Mouse (Mus musculus) kidney, embryonic 15.5 days (tissue): ENCODE measurements around the gene Rtn3. TPM values are rescaled to one million over a fixed set of nuclear protein-coding genes. Genes with fewer than 3 reads are reported as not detected.
A peak's percentile ranks its signal among the peaks of the same experiment; 100 is the strongest.
"Not testable (repeated sequence)": the region's sequence is repeated elsewhere in the genome, so short reads cannot be mapped to it uniquely, and the experiment has no call there.

Experiments used
- ATAC-seq: fragments of 200-750 bp; cut with Nextera tagmentation; replicated peaks from 2 replicates; pipeline ENCODE4 v1.8.0; 2017; ENCODE audit warnings: moderate TSS enrichment; ENCODE audit not compliant: low FRiP score
- H3K27ac ChIP-seq: fragments of 300-500 bp; sonication (generic); 2 replicates; pipeline ENCODE4 v1.5.1; 2015; ENCODE audit warnings: mild to moderate bottlenecking, inconsistent platforms
- H3K27me3 ChIP-seq: fragments of 300-500 bp; sonication (generic); 2 replicates; pipeline ENCODE4 v1.6.1; 2015; ENCODE audit warnings: inconsistent platforms
- H3K36me3 ChIP-seq: fragments of 300-500 bp; sonication (generic); 2 replicates; pipeline ENCODE4 v1.6.1; 2015; ENCODE audit warnings: inconsistent platforms
- H3K4me1 ChIP-seq: fragments of 300-500 bp; sonication (generic); 2 replicates; pipeline ENCODE4 v1.6.1; 2015; ENCODE audit warnings: inconsistent platforms
- H3K4me2 ChIP-seq: fragments of 300-500 bp; sonication (generic); 2 replicates; pipeline ENCODE4 v1.6.1; 2015; ENCODE audit warnings: moderate library complexity, mild to moderate bottlenecking, inconsistent platforms
- H3K4me3 ChIP-seq: fragments of 300-500 bp; sonication (generic); replicated peaks from 2 replicates; pipeline ENCODE4 v1.5.1; 2015; ENCODE audit warnings: mild to moderate bottlenecking, inconsistent platforms
- H3K9ac ChIP-seq: fragments of 300-500 bp; sonication (generic); 2 replicates; pipeline ENCODE4 v1.6.1; 2015; ENCODE audit warnings: mild to moderate bottlenecking, inconsistent platforms
- H3K9me3 ChIP-seq: fragments of 300-500 bp; sonication (generic); replicated peaks from 2 replicates; pipeline ENCODE4 v1.6.1; 2016; ENCODE audit warnings: inconsistent platforms
- WGBS: fragments of 180-500 bp; shearing (Covaris S2); methylation state at CpG from one replicate; pipeline ENCODE4 v1.1.7; 2015; ENCODE audit warnings: mixed read lengths; 5-methylcytosine and 5-hydroxymethylcytosine counted together
- polyA plus RNA-seq: library from polyadenylated mRNA; unstranded; fragments of >200 nt; fragmentation: Nextera tagmentation; extraction: Ambion mirVana; gene quantifications from 2 replicates; pipeline ENCODE4 v1.2.1, GENCODE M21; 2015

Rtn3 gene
- polyA plus RNA-seq, 1 experiment from 2014 or later = 157 TPM

DNA sequence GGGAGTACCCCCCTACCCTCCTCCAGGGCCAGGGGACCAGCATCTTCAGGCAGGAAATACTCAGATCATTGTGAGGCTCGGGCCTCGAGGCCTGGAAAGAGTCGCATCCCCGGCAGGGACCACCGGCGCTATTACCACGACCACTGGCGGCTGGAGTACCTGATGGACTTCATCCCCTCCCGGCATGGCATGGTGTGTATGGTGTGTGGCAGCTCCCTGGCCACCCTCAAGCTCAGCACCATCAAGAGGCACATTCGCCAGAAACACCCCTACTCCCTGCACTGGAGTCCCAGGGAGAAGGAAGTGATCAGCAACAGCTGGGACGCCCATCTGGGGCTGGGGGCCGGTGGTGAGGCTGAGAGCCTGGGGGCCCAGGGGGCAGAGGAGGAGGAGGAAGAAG is 63.0 kb downstream of the Rtn3 start:
- Histone ChIP-seq H3K4me1 (peaks cover 84% of the 10 kb centered on the region), H3K9ac (0 out of 2 replicates have a peak overlapping the region, but pooled peaks have one; percentile 5)

DNA sequence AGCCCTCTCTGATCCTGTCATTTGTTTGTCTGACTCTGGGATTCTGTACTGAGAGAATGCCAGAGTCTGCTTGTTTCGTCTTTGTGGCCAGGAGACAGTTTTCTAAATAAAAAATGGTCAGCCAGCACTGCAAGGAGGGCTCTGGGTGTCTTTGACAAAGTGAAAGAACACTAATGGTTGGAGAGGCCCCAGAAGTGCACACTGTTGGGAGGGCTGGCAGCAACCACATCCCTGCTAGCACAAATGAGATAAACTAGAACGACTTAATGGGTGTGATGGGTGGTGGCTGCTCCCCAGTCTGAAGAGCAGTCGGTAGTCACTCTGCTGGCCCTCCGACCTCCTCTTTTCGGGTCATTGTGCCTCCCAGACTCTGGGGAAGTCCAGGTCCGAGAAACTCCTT is 63.9 kb downstream of the Rtn3 start:
- no peaks in the 10 kb centered on the region for H3K27me3 ChIP-seq
- 23% methylated on average over 6 of the region's 6 CpGs for WGBS
- peak overlapping the region; percentile 81 for H3K4me3 ChIP-seq
- H3K9ac ChIP-seq = peak overlapping the region; percentile 99
- peaks cover 40% of the 10 kb centered on the region for H3K36me3 ChIP-seq
- H3K27ac ChIP-seq = 0 out of 2 replicates have a peak overlapping the region, but pooled peaks have one; percentile 6
- H3K4me1 ChIP-seq = peaks cover 75% of the 10 kb centered on the region
- H3K4me2 ChIP-seq = peak overlapping the region; percentile 75
- no peaks in the 10 kb centered on the region for H3K9me3 ChIP-seq
- ATAC-seq = no peak

More for the DNA sequence above, 63.0 kb downstream of the Rtn3 start:
- no peak overlapping the region for H3K27ac ChIP-seq
- peaks cover 50% of the 10 kb centered on the region for H3K36me3 ChIP-seq
- H3K4me2 ChIP-seq = peak overlapping the region; percentile 75; the same call in 1 of the 2 replicates
- H3K9me3 ChIP-seq = no peaks in the 10 kb centered on the region
- H3K27me3 ChIP-seq = no peaks in the 10 kb centered on the region
- WGBS = 61% methylated on average over 12 of the region's 12 CpGs
- H3K4me3 ChIP-seq = no peak overlapping the region
- ATAC-seq = no peak

DNA sequence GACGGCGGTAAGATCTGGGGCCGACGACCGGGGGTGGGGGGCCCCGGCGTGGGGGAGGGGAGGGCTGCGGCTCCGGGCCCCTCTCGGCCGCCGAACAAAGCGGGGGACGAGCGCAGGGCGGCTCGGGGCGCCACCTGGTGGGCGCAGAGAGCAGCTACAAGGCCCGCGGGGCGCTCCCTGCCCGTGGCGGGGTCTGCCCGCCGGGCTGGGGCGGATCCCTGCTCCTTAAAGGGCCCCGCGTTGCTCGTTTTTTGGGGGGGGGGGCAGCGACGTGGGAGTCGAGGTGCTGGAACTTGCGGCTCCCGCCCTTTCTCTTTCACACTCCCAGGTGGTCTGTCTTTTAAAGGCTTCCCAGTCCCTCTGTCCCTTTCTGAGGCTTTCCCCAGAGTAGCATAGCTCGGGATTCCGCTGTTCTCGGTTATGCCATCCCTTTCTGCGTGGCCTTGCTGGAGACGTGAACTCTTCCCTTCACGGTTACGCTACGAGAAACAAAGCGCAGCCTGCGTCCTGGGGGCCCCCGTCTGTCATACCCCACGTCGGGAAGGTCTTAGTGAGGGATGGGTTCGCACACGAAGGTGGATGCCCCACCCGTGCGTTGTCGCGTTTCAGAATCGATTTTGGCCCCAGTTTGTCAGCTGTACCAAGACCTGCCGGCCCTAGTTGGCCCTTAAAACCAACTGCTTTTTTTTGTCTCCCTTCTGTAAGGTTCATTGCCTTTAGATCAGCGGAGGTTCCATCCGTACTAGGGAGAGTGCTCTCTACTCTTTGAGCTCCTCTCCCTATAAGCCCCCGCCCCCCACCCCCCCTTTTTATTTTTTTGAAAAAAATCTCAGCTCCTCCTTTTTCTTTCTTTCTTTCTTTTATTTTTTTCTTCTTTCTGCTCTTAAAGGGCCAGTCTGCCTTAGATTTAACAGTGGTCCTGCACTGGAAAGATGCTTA is 64.9 kb downstream of the Rtn3 start:
- peak; percentile 54 for ATAC-seq
- Histone ChIP-seq H3K27ac (peak overlapping the region; percentile 96), H3K36me3 (peaks cover 32% of the 10 kb centered on the region), H3K9me3 (no peaks in the 10 kb centered on the region), H3K4me3 (peak overlapping the region; percentile 81), H3K4me1 (peaks cover 65% of the 10 kb centered on the region), H3K4me2 (peak overlapping the region; percentile 75), H3K27me3 (no peaks in the 10 kb centered on the region), H3K9ac (peak overlapping the region; percentile 99)
- under 1% methylated on average over 51 of the region's 59 CpGs for WGBS

DNA sequence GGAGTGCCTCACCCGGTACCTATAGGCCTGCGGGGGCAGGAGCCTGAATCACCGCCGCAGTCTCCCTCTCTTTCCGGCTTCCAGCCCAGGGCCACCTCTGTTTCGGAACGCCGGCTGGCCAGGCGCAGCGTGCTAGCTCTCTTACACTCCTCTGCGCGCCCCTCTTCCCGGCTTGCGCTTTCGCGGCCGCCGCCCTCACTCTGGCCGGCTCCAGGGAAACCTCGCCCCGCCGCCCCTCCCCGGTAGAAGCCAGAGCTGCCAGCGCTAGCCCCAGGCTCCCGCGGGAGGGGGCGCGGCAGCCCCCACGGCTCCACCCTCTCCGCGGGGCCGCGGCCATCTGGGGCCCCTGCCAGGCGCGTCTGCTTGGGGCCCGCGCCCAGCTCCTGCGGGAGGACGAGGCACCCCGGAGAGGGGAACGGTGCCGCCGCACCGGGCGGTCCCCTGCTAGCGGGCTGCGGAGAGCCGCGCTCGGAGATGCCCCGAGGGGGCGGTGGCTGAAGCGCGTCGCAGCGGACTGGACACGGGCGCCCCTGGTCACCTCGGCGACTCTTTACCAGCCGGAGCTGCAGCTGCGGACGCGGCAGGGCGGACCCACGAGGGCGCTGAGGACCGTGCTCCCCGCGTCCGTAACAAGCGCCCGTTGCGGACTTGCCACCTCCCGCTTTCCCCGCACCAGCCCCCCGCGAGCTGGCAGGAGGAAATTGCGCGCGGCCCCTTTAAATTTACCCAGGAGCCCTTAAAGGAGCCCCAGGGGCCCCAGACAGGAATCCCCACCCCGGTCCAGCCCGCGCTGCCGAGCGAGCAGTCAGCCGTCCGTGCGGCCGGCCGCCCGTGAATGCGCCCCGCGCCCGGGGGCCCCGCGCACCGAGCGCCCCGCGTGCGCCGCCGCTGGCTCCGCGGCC is 66.0 kb downstream of the Rtn3 start, which contains the start of gene 2700081O15Rik:
2700081O15Rik (plus strand) TSS at position 792 of the 902 bp plus-strand sequence.
- Histone ChIP-seq H3K4me2 (peak within 1 kb of the TSS; percentile 75), H3K9me3 (no peaks in the 10 kb centered on the region), H3K9ac (peak within 1 kb of the TSS; percentile 99), H3K4me1 (peaks cover 54% of the 10 kb centered on the region), H3K36me3 (peaks cover 24% of the 10 kb centered on the region), H3K27ac (peak within 1 kb of the TSS; percentile 96), H3K27me3 (no peaks in the 10 kb centered on the region), H3K4me3 (peak within 1 kb of the TSS; percentile 81)
- WGBS = under 1% methylated on average over 105 of the region's 107 CpGs
- peak; percentile 74 for ATAC-seq

DNA sequence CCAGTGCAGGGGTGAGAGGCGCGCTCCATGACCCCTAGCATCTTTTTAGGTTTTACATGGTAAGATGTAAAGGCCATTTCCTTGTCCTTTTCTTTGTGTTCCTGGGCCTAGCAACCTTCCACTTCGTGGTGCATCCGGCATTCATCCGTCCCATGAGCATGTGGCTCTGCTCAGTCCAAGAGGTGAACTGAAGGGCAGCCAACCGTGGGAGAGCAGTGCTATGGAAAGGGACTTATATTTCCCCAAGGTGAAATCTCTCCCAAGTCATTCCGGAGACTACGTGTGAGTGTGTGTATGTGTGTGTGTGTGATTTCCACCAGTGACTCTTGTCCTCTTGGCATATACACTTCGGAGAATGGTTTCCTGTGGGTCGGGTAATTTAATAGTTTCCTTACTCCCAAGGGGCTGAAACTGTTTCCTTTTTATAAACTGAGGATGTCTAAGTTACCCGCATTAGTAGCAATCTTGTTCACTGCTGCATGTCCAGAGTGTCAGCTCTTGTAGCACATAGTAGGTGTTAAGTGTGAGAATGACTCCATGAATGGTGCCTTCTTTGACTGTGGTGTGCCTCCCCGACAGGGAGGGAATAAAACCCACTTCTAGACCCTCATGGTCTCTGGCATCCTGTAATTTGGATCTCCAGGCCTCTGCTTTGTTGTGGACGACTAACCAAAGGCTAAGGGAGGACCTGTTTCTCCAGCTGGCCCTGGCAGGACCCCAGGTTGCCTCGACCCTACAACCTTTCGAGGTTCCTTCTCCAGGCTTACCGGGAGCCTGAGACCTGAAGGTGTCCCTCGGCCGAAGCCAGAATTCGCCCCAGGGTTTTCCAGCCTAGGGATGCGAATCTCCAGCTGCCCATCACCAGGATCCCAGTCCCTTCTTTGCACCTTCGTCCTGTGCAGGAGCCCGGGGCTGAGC is 66.9 kb downstream of the Rtn3 start:
- 13% methylated on average over 22 of the region's 22 CpGs for WGBS
- H3K27me3 ChIP-seq = no peaks in the 10 kb centered on the region
- H3K36me3 ChIP-seq = peaks cover 15% of the 10 kb centered on the region
- peak overlapping the region; percentile 75 for H3K4me2 ChIP-seq
- peaks cover 45% of the 10 kb centered on the region for H3K4me1 ChIP-seq
- H3K9ac ChIP-seq = peak overlapping the region; percentile 99
- no peaks in the 10 kb centered on the region for H3K9me3 ChIP-seq
- no peak; the same call in 1 of the 2 replicates for ATAC-seq
- peak overlapping the region; percentile 96 for H3K27ac ChIP-seq
- peak overlapping the region; percentile 81 for H3K4me3 ChIP-seq

DNA sequence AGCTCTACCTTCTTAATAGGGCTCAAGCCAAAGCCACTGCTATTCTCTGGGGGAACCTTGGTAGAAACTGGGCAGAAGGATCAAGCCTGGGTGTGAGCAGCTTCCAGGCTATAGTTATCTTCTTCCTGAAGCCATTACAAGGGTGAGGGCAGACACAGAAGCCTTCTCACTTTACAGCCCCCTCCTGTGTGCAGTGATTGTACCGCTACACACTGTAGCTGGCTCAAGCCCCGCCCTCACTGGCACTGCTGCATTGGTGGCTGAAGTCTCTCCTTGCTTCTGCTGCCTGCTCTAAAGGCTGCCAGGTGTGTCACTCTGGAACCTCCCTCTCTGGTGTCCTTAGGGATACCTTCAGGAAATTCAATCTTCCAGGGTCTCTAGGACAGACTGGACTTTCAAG is 70.7 kb downstream of the Rtn3 start:
- ATAC-seq = no peak
- H3K27ac ChIP-seq = no peak overlapping the region
- no peak overlapping the region for H3K4me3 ChIP-seq
- no peak overlapping the region for H3K4me2 ChIP-seq
- H3K36me3 ChIP-seq = no peaks in the 10 kb centered on the region
- no peaks in the 10 kb centered on the region for H3K27me3 ChIP-seq
- WGBS = 57% methylated on average over 2 of the region's 2 CpGs
- H3K4me1 ChIP-seq = peaks cover 15% of the 10 kb centered on the region
- H3K9me3 ChIP-seq = no peaks in the 10 kb centered on the region
- H3K9ac ChIP-seq = no peak overlapping the region

DNA sequence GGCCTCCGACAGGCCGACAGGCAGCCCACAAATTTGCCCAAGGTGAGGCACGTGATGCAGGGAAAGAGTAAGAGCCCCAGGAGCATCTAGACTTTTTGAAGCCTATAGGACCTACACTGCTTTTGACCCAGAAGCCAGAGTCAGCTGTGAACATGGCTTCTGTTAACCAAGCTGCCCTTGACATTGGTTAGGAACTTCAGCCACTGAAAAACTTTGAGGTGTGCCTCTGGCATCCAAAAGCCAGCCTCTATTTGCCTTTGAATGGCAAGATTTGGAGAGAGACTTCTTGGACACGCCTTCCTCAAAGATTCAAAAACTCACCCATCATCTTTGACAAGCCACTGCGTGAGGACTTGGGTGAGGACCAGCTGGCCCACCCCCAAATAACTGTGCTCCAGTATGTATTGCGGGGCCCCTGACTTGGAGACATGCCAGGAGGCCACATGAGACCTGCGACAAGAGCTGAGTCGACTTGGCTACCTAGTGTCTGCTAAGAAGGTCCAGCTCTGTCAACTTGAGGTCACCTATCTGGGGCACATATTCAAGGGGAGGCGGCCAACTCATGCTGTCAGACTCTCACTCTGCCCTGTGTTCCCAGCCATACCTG is 78.4 kb downstream of the Rtn3 start:
- Histone ChIP-seq H3K36me3 (no peaks in the 10 kb centered on the region), H3K4me1 (no peaks in the 10 kb centered on the region), H3K27ac (no peak overlapping the region), H3K9ac (no peak overlapping the region), H3K4me3 (no peak overlapping the region), H3K9me3 (no peaks in the 10 kb centered on the region), H3K27me3 (0 out of 2 replicates have a peak, but pooled peaks cover 6% of the 10 kb centered on the region), H3K4me2 (no peak overlapping the region)
- no peak for ATAC-seq
- 71% methylated on average over 9 of the region's 9 CpGs for WGBS

DNA sequence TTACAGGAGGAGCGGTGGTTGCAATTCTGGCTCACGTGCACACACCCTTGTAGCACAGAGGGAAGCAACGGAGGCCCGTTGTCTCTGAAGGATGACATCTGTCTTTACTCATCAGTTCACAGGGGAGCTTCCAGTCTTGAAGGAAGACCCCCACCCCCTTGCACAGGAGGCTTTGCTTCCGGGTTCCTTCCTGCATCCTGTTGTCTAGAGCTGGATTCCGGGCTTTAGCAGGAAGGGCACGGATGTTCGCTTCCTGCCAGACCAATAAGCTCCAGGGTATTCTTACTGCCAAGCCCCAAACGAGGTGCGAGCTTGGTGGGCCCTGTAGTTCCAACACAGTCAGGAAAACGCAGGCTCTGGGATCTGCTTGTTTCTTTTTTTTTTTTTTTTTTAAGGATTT is 82.4 kb downstream of the Rtn3 start:
- ATAC-seq = no peak

DNA sequence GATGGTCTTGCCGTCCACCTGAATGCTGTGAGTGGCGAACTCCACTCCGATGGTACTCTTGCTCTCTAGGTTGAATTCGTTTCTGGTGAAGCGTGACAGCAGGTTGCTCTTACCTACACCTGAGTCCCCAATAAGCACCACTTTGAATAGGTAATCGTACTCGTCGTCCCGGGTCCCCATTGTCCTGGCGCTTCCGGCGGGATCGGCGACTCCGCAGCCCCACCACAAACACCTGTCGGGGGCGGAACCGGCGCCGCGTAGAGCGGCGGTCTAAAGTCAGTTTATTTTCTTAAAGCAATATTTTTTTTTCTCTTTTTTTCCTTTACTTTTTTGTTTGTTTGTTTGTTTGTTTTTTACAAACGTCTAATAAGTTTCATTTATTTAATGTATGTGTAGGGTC is 84.2 kb downstream of the Rtn3 start:
- 0 out of 2 replicates have a peak overlapping the region, but pooled peaks have one; percentile 33 for H3K4me2 ChIP-seq
- H3K4me3 ChIP-seq = not testable (repeated sequence)
- WGBS = 39% methylated on average over 24 of the region's 24 CpGs

More for the DNA sequence above, 82.4 kb downstream of the Rtn3 start:
- 76% methylated on average over 11 of the region's 11 CpGs for WGBS
- Histone ChIP-seq H3K9ac (no peak overlapping the region), H3K4me2 (no peak overlapping the region), H3K36me3 (no peaks in the 10 kb centered on the region), H3K4me3 (no peak overlapping the region), H3K9me3 (no peaks in the 10 kb centered on the region), H3K4me1 (no peaks in the 10 kb centered on the region), H3K27me3 (0 out of 2 replicates have a peak, but pooled peaks cover 9% of the 10 kb centered on the region), H3K27ac (0 out of 2 replicates have a peak overlapping the region, but pooled peaks have one; percentile 41)

DNA sequence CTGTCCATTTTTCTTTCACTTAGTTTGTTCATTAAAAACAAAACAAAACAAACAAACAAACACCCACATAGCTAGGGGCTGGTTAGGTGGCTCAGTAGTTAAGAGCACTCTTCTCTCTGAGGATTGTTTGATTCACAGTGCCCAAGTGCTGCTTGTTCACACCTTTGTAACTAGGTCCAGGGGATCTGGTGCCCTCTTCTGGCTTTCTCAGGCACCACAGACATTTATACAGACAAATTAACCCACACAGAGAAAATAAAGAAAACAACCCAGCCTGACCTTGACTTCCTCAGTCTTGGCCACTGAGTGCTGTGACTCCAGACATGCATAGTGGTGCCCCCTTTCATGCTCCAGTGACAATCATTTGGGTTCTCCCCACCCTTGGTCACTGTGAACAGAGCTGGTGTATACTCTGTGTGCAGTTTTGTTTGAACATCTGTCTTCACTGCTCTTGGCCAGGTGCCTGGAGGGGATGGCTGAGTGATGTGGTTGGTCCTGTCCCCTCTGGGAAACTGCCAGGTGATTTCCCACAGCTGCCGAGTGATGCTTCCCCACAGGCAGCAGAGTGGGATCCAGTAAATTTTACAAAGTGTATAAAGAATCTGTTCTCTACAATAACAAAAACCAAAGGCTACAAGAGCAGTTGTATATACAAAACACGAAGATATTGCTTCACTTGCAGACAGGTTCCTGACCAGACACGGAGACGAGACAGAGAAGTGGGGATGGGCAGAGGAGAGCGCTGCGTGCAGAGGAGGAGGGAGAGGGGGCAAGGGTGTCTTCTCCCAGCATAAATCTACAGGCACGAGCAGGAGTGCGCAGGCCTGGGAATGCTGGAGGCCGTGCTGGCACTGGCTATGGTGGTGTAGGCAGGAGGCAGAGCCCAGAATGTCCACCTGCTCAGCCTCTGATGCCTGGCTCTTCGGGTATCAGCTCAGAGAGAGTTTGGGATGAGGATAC is 85.9 kb downstream of the Rtn3 start:
- not testable (repeated sequence) for H3K4me2 ChIP-seq, H3K27me3 ChIP-seq, ATAC-seq, H3K36me3 ChIP-seq, H3K9ac ChIP-seq, H3K4me1 ChIP-seq, H3K9me3 ChIP-seq, H3K27ac ChIP-seq, H3K4me3 ChIP-seq
- 43% methylated on average over 9 of the region's 10 CpGs for WGBS

More for the DNA sequence above, 84.2 kb downstream of the Rtn3 start:
- H3K9me3 ChIP-seq, H3K36me3 ChIP-seq, H3K27ac ChIP-seq, H3K9ac ChIP-seq, ATAC-seq, H3K4me1 ChIP-seq, H3K27me3 ChIP-seq: not testable (repeated sequence)
